Mouse (Mus musculus) gastrocnemius, postnatal 36 days (tissue): ENCODE data around the gene Ptprb. TPM values are rescaled to one million over a fixed set of nuclear protein-coding genes. Genes with fewer than 3 reads are reported as not detected.

Experiments
- DNase-seq, 2 experiments: peaks; one replicate each; pipeline ENCODE4 v3.0.0; 2022
- intact Hi-C: fragments of 180-260 bp; cut with DNase I; formaldehyde crosslinking; loops from one replicate; pipeline ENCODE4 v1.15.1; 2025
- long read RNA-seq, 2 experiments: library from polyadenylated mRNA; stranded (forward); transcript quantifications; one replicate each; pipeline ENCODE4 v2.0.0; 2021
- total RNA-seq, 2 experiments: library from RNA; stranded (reverse); gene quantifications; 2 replicates each; pipeline ENCODE4 v1.2.3; 2021

Gene Ptprb
- total RNA-seq = 10 to 100 TPM; 26.0 to 27.8 TPM
- long read RNA-seq, experiment 1, partial matches to known transcripts = 2 of 7 reads
- long read RNA-seq, experiment 1, other reads (novel, unspliced or antisense) = 5 of 7 reads
- long read RNA-seq, experiment 2, partial matches to known transcripts = 1 of 12 reads
- long read RNA-seq, experiment 2, other reads (novel, unspliced or antisense) = 11 of 12 reads

DNA sequence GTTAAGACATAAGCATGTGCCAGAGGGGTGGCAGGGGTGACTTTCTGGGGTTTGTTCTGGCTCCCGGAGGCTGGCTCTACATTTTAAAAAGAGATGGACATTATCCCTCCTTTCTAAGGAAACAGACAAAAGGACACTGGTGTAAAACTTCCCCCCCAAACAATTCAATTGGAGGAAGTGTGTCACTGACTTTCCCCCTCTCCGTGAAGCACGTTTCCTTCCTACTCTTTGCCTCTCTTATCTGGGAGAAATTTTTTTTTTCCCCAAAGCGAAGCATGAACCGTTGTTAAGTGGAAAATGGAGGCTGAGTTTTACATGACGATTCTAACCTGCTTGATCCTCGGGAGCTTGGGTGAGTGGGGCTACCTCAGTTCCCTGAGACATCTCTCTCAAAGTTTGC lies at the start of gene Ptprb:
Ptprb (plus strand) TSS at position 244 of the 400 bp plus-strand sequence.
- intact Hi-C loops = no loop called here
- DNase-seq = no peak

DNA sequence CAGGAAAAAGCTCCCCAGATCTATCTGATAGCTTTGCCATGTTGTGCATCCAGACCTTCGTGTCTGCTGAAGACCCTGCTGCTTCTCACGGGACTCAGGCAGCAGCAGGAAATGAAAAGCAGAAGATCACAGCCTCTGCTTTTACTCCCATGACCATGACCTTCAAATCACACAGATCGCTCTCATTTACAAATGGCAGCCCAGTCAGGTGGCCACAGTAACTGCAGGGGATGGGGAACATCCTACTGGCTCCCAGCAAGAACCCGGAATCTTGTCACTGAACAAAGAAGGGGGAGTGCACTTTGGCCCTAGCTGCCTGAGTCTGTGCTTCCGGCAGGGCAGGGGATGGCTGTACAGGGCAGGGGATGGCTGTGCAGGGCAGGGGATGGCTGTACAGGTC lies 40.0 kb upstream of the Ptprb start:
- DNase-seq = no peak
- intact Hi-C loops = no loop called here

GRCm38 (mm10) chr10:116242200-116242599 lies 33.1 kb upstream of the Ptprb start:
- no peak for DNase-seq
- intact Hi-C loops = no loop called here

- DNase-seq = no peak
- intact Hi-C loops = no loop called here
Observed at GRCm38 (mm10) chr10:116243373-116243772, 31.9 kb upstream of the Ptprb start.

DNA sequence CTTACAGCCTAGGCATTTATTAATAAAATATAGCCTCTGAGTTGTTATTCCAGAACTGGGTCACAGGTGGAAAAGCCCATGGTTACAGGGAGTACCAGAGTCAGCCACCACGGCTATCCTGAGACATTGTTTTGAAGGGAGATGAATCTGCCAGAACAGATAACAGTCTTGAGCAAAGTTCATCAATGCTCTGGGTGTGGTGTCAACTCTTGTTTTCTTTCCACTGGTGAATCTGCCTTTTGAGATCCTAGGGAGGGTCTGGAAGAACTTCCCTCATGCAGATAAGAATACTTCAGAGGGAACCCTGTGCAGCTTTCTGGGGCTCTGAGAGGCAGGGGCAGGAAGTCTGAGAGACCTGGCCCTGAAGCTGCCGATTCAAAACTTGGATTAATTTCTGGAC lies 29.7 kb upstream of the Ptprb start:
- DNase-seq = no peak
- intact Hi-C loops = no loop called here

GRCm38 (mm10) chr10:116252668-116253067 lies 22.7 kb upstream of the Ptprb start:
- intact Hi-C loops = no loop called here
- DNase-seq = no peak

DNA sequence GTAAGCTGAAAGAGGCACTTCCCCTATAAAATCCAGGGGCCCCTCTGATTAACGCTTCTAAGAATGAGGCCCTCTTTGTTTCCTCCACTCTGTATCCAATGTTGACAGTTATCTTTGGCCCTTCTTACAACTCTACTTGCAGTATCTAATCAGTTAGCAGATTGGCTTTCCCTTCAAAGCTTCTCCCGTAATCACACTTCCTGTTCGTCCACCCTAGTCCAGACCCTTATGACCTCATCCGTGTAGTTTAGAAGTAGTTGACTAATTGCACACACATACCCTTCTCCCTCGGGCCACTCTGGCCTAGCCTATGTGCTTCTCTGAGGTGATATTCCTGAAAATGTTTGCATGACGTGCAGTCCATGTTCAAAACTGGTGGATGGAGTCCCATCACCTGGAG lies 21.4 kb upstream of the Ptprb start:
- intact Hi-C loops = no loop called here

DNA sequence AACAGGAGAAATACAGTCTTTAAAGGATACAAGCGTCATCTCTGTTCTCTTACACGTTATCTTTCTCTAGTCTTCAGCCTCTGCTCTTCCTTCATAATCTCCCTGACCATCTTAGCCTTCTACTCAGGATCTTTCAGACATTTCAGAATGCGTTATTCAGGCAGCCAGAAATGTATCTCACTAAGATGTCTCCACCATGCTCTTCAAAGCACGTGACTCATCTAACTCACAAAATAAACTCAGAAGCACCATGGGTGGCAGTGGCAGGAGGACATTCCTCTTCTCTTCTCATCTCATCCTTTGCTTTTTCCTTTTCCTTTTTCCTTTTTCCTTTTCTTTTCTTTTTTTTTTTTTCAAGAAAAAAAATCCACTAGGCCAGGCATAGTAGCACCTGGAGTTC lies 16.0 kb upstream of the Ptprb start:
- DNase-seq = no peak
- intact Hi-C loops = no loop called here

More for the DNA sequence above, 21.4 kb upstream of the Ptprb start:
- DNase-seq = no peak

DNA sequence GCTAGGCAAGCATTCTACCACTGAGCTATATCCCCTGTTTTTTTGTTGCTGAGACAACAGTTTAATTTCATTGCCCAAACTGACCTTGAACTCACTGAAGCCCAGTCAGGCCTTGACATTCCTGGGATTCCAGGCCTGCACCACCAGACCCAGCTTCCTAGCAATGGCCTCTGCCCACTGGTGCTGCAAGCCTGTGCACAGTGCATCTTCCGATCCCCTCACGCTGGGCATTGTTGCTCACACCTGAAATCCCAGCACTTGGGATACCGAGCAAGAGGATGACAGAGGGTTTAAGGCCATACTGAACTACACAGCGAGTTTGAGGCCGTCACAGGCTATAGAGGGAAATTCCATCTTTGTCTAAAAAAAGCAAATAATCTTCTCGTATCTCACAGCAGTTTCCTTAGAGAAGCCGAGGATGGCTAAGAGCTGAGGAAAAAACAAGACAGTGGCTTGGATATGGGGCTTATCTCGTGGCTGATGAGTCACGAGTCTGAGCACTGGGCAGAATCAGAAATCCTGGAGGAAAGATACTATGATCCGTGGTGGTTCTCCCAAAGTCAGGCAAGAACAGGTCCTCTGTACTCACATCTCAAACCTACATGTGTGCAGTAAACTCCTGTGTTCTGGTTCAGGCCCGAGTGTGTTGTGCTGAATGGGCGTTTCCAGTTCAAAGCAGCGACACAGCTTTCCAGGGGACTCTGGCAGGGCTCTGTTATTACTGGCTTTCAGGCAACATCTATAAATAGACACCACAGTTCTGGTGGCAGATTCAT lies 14.5 kb upstream of the Ptprb start:
- intact Hi-C loops = no loop called here
- DNase-seq = no peak

DNA sequence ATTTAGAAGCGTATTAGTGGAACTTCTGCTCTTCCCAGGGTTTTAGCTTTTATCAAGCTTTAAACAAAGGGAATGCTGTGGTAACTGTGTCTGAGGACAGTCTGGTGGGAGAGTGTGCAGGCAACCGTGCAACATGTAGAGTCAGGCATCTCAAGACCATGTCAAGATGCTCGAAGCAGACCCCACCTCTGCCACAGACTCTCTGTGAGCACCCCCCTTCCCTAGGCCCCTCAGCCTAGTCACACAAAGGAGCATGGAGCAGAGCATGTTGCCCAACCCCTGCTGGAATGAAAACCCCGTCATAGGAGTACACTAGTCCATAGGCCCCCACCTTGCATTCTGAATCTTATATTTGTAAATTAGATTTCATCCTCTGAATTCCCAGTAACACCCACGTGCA lies 13.8 kb upstream of the Ptprb start:
- DNase-seq = no peak
- intact Hi-C loops = no loop called here

DNA sequence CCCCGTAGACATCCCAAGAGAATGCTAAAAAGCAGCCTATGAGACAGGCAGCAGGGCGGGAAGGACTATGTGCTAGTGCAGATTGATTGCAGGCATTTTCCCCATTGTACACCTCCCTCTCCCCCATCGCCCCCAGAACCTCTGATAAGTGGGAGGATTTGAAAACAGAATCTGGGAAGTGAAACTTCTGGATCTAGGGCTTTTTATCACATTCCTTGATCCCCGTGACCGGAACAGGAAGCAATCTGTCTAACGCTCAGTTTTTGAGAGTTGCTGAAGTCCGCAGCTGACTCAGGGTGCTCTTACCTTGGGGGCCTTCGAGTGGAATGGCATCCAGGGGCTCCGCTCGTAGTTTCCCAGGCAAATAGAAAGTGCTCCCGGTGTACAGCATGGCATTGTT lies 10.8 kb upstream of the Ptprb start:
- intact Hi-C loops = no loop called here
- no peak for DNase-seq

- DNase-seq = peak in 1 of 2 experiments; percentile 20
- intact Hi-C loops = no loop called here
Observed at GRCm38 (mm10) chr10:116266561-116267433, 8.5 kb upstream of the Ptprb start.

DNA sequence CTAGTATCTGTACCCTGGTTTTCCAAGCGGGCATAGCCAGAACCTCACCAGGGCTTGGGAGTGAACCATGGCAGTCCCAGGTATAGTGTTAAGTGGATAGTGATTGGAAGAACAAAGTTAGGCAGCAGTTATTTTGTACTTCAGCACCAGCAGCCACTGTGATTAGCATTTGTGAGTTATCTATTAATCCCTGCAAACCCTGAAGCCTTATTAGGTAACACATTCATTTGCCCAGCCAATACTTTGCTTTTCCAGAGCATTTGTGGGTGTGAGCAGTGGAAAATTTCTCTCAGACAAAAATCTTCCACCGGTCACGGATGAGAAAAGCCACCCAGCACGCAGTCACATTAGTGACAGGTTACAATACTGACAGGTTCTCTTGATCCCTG lies 7.9 kb upstream of the Ptprb start:
- intact Hi-C loops = no loop called here
- no peak for DNase-seq

DNA sequence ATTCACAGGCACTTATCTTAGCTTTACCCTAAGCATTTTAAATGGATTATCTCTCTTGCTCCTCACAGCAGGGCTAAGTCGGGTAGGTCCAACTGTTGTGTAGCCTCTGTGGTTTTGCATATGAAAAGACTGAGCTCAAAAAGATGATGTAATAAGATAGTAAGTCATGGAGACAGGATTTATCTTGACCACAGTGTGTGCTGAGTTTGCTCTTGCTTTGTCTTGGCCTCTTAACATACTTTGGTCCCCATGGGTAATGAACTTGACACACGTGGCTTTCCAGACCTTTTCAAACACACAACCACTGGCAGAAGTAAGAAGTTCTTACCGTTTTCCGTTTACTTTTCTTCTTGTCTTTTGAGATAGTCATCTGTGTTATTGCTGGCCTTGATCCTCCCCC lies 7.0 kb upstream of the Ptprb start:
- intact Hi-C loops = no loop called here
- DNase-seq = no peak

DNA sequence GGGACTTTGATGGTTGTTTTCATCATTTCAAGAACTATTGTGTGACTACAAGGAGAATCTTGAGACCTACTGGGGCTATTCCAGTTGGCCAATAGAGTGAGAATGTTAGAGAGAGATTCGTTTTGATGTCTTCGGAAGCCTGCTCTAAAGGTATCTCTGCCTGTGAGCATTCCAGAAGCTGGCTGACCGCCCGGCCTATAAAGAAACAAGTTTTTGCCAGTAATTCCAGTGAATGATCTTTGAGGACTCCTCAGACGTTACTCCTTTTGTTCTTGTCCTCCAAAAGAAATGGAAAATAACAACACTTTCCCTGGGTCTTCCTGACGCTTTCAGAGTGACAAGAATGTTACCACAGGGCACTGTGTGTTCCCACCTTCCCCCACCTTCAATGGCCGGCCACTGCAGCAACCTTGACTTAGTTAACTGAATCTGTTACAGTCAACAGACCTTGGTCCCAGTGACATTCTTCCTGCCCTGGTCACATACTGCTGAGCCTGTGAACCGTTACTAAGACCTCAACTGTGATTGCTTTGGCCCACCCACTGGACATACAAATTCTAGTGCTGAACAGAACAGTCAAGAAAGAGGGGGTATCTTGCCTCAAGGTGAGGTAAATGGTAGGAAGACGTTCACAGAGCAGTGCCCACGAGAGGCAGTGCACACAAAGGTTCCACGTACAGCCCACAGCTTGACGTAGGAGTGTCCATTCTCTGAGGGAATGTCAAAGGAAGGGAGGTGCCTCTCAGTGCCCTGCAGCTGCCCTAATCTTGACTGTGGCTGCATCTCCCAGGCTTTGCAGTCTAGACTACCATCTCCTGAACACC lies 4.5 kb upstream of the Ptprb start:
- DNase-seq = no peak
- intact Hi-C loops = no loop called here

- no peak for DNase-seq
- intact Hi-C loops = no loop called here
Observed at GRCm38 (mm10) chr10:116271470-116271915, 3.8 kb upstream of the Ptprb start.

DNA sequence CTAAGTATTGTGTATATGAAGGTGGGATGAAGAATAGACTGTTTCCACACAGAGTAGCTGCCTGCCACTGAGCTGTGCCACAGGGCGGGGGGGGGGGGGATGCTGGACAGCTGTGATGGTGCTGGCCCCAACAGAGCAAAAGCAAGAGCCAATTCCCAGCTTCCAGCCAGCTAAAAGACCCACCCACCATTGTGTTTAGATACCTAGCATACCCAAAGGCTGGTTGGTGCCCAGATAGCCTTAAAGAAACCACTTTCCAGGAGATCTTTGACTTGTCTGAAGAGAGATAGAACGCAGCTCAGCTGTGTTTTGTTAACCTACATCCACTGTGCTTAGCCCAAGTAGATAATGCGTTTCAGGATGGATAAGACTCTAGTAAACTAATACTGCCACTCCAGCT lies 3.2 kb upstream of the Ptprb start:
- intact Hi-C loops = no loop called here

GRCm38 (mm10) chr10:116286697-116287344 lies 11.5 kb downstream of the Ptprb start:
- DNase-seq = no peak
- intact Hi-C loops = no loop called here

More for the DNA sequence above, 3.2 kb upstream of the Ptprb start:
- DNase-seq = no peak

- no peak for DNase-seq
- intact Hi-C loops = no loop called here
Observed at GRCm38 (mm10) chr10:116288130-116288529, 12.8 kb downstream of the Ptprb start.

- intact Hi-C loops = no loop called here
- no peak for DNase-seq
Observed at GRCm38 (mm10) chr10:116290483-116290882, 15.2 kb downstream of the Ptprb start.
